Mouse (Mus musculus) brain, adult 10 weeks (tissue): Measurements from ENCODE around the gene Olfr1043. TPM values are rescaled to one million over a fixed set of nuclear protein-coding genes. Genes with fewer than 3 reads are reported as not detected.

ENCODE experiments used
- polyA plus RNA-seq: library from polyadenylated mRNA; stranded (reverse); fragments of 350-450 nt; fragmentation: Illumina TruSeq; extraction: RNeasy Lipid Tissue Mini Kit (QIAGEN cat#74804); gene quantifications from one replicate; pipeline ENCODE4 v1.2.3, GENCODE M21; 2015; ENCODE audit warnings: low read depth, low replicate concordance

Gene Olfr1043
- not detected for polyA plus RNA-seq

DNA sequence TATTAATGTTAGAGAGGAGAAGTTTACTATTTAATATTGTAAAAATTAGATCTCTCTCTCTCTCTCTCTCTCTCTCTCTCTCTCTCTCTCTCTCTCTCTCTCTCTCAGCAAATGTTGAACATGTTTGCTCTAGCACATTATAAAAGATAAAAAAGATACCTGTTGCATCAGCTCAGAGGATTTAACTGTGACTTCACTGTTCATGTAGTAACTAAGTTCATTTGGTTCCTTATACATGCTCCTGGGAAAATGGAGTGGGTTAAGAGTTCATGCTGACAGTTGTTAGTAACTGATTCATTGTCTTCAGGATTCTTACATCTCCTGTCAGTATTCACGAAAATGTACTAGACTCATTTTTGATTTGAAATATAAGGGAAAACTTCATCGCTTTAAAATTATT is at the start of gene Olfr1043:
TSS of gene Olfr1043 (minus strand) at position 101 of the 400 bp plus-strand sequence.

DNA sequence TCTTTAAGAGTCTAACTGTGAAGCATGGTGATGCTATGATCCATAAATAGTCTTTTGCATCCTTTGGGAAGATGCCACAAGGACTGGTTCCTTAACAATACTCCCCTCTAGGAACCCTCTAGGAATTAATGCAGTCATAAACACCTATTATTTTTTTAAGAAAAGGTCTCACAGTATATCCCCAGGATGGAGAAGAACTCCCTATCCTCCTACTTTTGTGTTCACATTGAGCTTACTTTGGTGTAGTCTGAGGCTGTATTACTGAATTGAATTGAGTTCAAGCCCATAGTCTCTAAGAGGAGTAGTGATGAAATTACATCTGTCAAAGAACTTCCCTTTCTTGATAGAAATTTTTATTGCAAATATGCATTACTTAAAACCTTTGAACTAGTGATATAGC is 35.6 kb upstream of the Olfr1043 start, which contains the start of gene Olfr1045:
TSS of gene Olfr1045 (minus strand) at position 101 of the 400 bp plus-strand sequence.

DNA sequence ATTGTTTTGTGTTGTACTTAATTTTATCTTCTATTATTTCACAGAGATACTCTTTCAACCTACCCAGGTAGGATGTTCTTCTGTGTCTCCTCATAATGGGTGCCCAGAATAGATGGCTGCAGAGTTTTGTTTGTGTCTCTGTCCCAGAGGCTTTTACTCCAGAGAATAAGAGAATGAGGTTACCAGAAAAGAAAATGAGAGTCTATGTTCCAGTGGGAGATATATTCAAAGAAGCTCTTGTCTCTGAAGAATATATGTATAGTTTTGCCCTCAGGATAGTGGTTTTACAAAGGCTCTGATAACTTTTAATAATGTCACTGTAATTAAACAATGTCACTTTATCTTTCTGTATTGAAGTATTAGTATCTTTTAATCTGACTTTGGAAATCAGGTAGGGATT is 18.3 kb upstream of the Olfr1043 start, which contains the start of gene Olfr52:
TSS of gene Olfr52 (minus strand) at position 101 of the 400 bp plus-strand sequence.

GRCm38 (mm10) chr2:86177720-86178119 is 10.4 kb upstream of the Olfr1043 start, which contains the start of gene Olfr1044:
Gene Olfr1044 (minus strand): TSS chr2:86177820.

DNA sequence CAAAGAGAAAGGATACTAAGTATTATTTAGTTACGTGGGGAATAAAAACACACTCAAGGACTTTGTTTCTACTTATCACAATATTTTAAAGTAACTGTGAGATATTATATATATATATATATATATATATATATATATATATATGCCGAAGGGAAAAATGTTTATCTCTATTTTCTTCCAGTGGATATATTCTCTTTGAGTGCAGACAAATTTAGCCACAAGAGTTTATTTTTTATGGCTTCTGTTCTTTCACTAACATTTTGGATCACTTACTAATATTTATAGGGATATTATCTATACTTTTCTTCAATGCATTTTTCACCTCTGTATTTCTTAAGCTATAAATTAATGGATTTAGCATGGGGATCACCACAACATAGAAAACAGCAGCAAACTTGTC is 5.6 kb downstream of the Olfr1043 start, which contains the start of gene Olfr1042:
TSS of gene Olfr1042 (minus strand) at position 101 of the 400 bp plus-strand sequence.

DNA sequence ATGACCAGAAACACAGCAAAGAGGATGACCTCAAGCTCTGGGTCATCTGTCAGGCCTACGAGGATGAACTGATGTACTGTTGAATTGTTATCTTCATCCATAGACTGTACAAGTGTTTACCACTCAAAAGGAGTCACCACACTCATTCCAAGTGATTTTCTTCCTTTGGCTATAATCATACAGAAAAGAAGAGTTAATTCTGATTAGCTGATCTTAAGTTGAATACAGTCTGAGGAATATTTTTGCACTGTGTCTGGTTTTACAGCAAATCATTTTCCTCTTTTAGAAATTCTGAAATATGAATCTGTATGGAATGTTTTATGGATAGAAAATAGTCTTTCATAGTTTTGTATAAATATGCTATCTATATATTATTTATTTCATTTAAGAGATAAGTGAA is 20.7 kb downstream of the Olfr1043 start, which contains the start of gene Olfr1040:
TSS of gene Olfr1040 (minus strand) at position 101 of the 400 bp plus-strand sequence.

DNA sequence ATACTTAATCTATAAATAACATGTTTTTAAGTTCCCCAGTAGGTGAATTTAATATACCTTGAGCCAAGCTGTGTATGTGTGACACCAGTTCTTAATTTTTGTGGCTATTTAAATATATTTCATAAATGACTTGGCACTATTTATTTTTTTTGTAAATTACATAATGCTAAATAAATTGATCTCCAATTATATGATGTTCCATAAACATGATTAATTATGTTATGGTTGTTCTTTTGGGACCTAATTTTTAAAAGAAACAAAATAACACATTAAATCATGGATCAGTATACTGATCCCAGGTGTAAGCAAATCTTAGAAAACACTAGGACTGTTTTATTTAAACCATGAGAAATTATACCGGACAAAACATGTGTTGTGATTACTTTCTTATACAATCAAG is 31.5 kb downstream of the Olfr1043 start, which contains the start of gene Olfr1039:
TSS of gene Olfr1039 (minus strand) at position 101 of the 400 bp plus-strand sequence.

Other genes starting within 250 kb of the Olfr1043 start
- gene Olfr1026, start 246.0 kb downstream of the Olfr1043 start, polyA plus RNA-seq = not detected
- not detected for gene Olfr1028, start 217.1 kb downstream of the Olfr1043 start, polyA plus RNA-seq
- not detected for gene Olfr1029, start 193.6 kb downstream of the Olfr1043 start, polyA plus RNA-seq
- not detected for gene Olfr1030, start 188.2 kb downstream of the Olfr1043 start, polyA plus RNA-seq
- not detected for gene Olfr1031, start 177.2 kb downstream of the Olfr1043 start, polyA plus RNA-seq
- not detected for gene Olfr1032, start 162.0 kb downstream of the Olfr1043 start, polyA plus RNA-seq
- gene Olfr1033, start 146.9 kb downstream of the Olfr1043 start, polyA plus RNA-seq = 0.13 TPM
- not detected for gene Olfr1034, start 121.7 kb downstream of the Olfr1043 start, polyA plus RNA-seq
- gene Olfr1036, start 93.5 kb downstream of the Olfr1043 start, polyA plus RNA-seq = not detected
- not detected for gene Olfr1037, start 80.1 kb downstream of the Olfr1043 start, polyA plus RNA-seq
- gene Olfr1039, start 31.6 kb downstream of the Olfr1043 start, polyA plus RNA-seq = not detected
- gene Olfr1040, start 20.8 kb downstream of the Olfr1043 start, polyA plus RNA-seq = not detected
- gene Olfr1042, start 5.7 kb downstream of the Olfr1043 start, polyA plus RNA-seq = not detected
- not detected for gene Olfr1044, start 10.3 kb upstream of the Olfr1043 start, polyA plus RNA-seq
- gene Olfr52, start 18.2 kb upstream of the Olfr1043 start, polyA plus RNA-seq = not detected
- gene Olfr1045, start 35.5 kb upstream of the Olfr1043 start, polyA plus RNA-seq = not detected
- gene Olfr1046, start 51.8 kb upstream of the Olfr1043 start, polyA plus RNA-seq = not detected
- gene Olfr1047, start 63.9 kb upstream of the Olfr1043 start, polyA plus RNA-seq = not detected
- gene Olfr1048, start 72.8 kb upstream of the Olfr1043 start, polyA plus RNA-seq = not detected
- not detected for gene Olfr1049, start 90.8 kb upstream of the Olfr1043 start, polyA plus RNA-seq
- not detected for gene Olfr1051, start 111.6 kb upstream of the Olfr1043 start, polyA plus RNA-seq
- not detected for gene Olfr1052, start 124.9 kb upstream of the Olfr1043 start, polyA plus RNA-seq
- not detected for gene Olfr1053, start 147.8 kb upstream of the Olfr1043 start, polyA plus RNA-seq
- gene Olfr1054, start 167.9 kb upstream of the Olfr1043 start, polyA plus RNA-seq = not detected
- not detected for gene Olfr1055, start 182.8 kb upstream of the Olfr1043 start, polyA plus RNA-seq
- gene Olfr1056, start 194.9 kb upstream of the Olfr1043 start, polyA plus RNA-seq = not detected
- not detected for gene Olfr1057, start 210.9 kb upstream of the Olfr1043 start, polyA plus RNA-seq
- gene Olfr1058, start 221.0 kb upstream of the Olfr1043 start, polyA plus RNA-seq = not detected
- gene Olfr1061, start 246.5 kb upstream of the Olfr1043 start, polyA plus RNA-seq = not detected